Mouse (Mus musculus): Measurements from ENCODE around the gene Kalrn.

The Kalrn gene

DNA sequence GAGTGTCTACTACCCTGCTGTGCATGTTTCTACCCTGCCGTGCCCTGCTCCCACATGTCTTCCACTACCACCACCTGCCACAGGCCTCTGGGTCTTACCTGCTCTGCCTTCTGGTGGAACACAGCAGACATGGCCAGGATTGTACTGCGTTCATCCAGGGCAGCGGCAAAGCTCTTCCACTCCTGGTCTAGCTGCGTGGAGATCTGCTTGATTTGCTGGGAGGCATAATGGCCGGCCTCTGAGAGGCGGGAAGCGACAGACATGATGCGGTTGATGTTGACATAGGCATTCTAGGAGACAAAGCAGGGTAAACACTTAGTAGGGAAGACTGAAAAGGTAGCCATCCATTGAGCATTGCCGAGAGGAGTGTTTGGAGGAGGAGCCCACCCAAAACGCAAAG, 259.3 kb downstream of the Kalrn start:
- DNase-seq (ENCODE audit: low read depth): no peak

DNA sequence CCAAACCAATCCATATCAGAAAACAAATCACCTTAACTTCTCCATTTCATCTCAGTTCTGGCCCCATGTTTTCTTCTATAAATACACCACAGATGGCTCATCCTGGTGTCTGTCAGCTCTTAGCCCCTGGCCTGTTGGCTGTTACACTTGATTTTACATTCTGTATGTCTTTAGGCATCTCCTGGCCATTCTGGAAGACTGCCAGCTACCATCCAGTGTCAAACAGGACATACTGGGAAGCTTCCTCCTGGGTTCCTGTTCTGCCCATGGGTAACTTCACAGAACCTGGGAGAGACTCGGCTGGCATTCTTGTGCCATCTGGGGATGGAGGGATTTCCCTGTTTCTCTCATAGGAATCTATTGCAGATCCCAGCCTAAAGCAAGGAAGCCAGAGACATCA, 261.8 kb downstream of the Kalrn start:
- no peak for DNase-seq (ENCODE audit: low read depth)

DNA sequence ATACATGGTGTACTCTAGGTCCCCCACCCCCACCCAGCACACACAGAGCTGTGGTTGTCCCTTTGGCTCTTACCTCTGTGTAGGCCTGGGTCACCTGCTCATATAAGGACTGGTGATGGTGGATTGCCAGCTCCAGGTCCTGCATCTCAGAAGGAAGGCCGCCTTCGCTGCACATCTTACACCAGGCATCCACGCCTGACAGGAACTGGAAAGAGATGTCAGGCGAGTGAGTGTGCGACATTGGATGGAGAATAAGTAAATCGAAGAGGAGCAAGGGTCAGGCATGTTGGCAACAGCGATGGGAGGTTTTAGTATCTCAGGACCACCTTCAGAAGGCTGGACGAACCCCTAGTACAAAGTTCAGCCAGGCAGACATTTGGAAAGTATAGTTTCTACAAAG, 263.0 kb downstream of the Kalrn start:
- DNase-seq (ENCODE audit: low read depth): no peak

DNA sequence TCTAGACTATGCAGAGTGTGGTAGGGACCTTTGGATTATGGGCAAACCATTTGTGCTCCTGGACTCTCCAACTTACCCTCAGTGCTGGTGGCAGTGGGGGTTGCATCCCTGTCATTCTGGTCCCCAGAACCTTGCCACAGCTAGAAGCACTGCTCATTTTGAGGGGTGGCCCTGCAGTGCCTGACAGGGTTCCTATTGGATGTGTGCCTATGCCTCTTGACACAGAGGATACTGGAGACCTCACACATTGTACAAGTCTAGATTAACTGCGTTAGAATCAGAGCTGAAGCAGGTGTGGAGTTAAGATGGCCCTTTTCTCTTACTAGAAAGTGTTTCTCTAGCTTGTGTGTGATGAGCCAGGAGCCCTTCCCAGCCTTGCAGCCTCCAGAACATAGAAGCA, 265.0 kb downstream of the Kalrn start:
- no peak for DNase-seq (ENCODE audit: low read depth)

DNA sequence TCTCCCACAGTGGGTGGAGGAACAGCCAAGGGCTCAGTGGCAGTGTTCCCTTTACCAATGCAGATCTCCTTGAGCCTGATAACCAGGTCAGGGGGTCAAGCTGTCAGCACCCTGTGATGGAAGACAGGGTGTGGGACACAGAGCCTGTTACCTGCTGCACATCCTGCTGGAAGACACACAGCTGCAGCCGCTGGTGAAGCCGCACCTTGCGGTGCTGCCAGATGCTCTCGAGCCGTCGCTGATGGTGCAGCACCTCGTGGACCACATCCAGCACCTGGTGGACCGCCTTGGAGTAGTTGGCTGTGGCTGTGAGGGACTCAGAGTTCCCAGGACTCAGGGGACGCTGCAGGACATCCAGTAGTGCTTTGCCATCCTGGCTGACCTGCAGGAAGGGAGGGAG, 265.9 kb downstream of the Kalrn start:
- no peak for DNase-seq (ENCODE audit: low read depth)

DNA sequence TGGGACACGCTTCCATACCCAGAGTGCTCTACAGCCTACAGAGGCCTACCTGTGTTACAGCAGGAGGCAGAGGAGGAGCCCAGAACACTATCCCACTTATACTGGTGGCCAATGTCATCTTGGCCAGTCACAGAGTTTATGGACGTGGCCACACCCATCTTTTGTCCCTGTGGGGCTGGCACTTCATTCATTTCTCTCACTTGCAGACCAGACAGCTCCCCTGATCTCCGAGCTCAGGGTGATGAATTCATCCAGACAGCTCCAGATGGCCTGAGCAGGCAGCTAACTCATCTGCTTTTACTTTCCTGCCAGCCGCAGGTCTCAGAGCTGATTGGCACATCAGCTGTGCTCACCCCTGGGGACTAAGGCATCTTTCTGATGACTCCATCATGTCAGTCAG, 267.7 kb downstream of the Kalrn start:
- no peak for DNase-seq (ENCODE audit: low read depth)

DNA sequence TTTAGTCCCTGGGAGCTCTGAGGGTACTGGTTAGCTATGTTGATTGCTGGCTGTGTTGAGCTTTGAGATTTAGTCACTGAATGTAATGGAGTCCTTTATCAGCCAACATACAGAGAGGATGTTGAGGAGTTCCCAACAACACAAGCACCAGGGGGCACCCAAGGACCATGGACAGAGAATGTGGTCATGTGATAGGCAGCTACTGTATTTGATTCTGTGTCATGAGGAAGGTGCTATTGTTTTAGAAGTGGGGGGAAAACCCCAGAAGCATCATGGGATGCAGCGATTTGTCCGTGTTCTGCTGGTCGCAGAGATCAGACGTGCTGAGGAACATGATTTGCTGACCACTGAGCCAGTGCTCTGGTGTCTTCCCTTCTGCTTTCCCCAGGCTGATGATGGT, 269.5 kb downstream of the Kalrn start:
- DNase-seq (ENCODE audit: low read depth): peak; percentile 12

DNA sequence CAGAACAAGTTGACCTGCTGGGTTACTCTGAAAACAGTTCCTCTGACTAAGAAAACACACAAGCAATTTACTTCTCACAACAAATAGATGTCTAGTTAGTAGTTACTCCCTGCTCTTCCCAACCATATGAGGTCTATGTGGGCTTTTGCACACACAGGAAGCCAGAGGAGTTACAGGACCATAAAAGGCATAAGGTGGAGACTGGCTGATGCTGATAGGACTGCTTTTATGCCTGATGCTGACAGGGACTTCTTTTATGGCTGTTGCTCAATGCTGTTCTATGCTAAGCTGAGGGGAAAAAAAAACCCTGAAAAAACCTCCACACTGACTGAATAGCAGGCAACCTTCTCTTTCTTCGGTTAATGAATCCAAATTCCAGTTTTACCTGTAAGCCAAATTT, 270.8 kb downstream of the Kalrn start:
- DNase-seq (ENCODE audit: low read depth): no peak

DNA sequence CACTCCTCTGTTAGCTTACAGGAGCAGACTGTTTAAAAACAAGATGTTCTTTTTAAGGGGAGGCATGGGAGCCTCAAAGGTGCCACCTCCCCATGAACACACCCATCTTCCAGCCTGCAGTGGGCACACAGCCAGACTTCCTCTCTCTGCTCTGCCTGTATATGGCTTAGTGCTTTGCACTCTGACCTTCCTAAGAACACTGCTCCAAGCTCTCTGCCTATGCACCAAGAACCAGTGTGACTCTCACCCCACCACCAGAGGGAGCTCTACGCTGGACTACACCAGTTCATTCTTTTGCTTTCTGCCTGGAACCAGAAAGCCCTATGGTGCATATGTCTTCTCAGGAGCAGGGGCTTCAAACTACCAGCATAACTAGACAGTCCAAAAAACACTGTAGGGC, 271.3 kb downstream of the Kalrn start:
- DNase-seq (ENCODE audit: low read depth): no peak

DNA sequence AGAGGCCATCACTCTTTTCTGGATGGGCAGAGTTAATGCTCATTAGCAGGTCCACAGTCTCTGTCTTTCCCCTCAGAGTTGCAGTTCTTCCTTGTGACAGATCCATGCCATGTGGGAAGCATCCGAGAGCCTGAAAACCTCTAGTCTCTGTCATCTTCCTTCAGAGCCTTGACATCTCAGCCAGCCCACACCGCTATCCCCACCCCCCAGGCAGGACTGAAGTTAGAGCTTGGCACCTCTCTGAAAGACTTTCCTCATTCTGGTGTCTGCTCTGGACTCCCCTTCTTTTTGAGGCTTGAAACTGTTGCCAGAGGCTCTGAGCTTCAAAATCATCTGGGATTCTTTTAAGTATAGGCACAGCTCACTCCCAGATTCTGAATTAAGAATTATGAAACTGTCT, 274.1 kb downstream of the Kalrn start:
- no peak for DNase-seq (ENCODE audit: low read depth)

DNA sequence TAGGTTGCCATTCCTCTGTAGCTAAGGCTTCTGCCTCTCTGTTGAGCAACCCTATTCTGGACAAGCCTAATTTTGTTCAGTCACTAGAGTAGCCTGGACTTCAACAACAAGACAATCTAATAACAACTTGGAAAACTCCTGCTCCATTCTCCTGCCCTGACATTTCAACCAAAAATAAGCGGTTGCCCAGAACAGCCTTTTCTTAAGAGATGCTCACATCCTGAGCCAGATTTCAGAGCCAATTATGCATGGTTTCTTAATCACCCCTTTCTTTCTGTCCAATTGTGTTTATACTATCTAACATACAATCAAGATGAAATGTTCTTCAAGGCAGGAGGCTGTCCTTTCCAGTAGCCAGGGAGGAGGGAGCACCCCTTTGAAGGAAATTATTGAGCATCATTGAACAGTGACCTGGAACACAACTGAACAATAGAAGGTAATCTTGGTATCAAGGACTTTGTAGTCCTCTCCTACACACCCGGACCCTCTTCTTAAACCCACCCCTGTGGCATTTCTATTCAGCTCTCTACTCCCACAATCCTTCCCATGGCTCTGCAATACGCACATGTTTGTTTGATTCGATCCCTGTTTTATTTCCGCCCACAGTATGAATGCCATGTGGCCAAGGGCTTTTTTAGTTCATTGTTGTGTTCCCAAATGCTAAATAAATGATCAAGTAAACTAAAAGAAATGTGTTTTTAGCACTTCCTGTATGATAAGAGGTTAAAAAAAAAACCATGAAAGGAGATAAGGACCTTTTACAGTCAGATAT, 275.2 kb downstream of the Kalrn start:
- no peak for DNase-seq (ENCODE audit: low read depth)

DNA sequence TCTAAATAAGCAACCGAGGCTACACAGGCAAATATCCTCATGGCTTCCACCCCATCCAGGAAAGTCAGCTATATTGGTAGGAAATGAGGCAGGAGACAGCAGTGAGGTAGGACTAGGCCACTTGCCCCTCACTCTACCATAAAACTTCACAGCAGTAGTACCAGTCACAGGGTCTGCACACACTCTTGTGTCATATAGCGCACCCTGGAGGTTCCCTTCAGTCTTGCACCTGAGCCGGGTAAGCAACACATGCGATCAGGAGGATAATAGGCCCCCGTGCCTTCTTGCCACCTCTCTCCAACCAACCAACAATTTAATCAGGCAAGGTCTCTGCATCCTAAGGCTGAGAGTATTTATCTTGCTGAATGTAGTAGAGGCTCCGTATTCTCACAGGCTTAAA, 278.8 kb downstream of the Kalrn start:
- no peak for DNase-seq (ENCODE audit: low read depth)

DNA sequence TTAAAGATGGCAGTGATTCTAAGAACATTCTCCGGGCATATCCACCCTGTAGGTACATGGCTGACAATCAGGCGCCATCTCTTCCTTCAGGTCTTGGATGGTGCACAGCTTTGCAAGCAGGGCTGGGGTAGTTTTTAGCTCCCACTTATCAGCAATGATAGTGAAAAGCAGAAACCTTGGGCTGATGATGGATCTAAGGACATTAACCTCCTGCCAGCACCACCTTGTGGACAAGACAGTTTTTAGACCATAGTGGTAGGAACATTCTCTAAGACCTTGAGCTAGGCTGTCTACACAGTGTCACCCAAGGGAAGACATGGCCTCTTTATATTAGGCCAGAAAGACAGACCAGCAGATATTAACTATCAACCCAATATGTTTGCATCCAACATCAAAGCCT, 279.7 kb downstream of the Kalrn start:
- DNase-seq (ENCODE audit: low read depth): no peak

DNA sequence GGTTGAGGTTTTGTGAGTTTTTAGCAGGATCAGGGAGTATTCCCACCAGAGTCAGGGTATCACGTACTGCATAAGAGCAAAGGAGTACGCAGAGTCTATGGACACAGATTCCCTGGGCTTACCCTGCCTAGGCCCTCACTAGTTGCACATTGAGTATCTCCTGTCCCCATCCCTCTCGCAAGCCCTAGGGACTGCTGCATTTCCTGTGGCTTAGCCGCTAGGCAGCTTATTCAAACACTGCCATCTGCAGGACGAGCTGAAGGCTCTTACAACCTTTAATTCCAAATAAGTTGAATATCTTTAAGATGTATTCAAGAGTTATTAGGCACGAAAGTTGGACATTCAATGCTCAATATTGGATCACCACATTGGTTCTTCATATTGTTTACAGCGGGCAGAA, 283.7 kb downstream of the Kalrn start:
- DNase-seq (ENCODE audit: low read depth): no peak

DNA sequence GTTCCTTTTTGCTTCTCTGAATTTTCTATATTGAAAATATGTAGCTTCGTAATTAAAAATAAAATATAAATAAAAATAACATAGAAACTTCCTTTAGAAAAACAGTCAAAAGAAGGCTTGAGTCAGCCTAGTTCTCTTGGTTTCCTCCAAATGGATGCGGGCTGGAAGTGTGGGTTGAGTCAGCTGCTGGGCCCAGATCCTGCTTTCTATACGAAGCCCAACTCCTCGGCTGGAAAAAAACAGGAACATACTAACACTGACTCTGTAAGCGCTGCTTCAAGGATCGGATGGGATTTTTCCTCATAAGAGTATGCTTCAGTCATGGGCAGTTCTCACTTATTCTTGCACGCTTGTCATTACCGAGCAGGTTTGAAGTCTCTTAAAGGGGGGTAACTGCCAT, 291.3 kb downstream of the Kalrn start:
- no peak for DNase-seq (ENCODE audit: low read depth)

DNA sequence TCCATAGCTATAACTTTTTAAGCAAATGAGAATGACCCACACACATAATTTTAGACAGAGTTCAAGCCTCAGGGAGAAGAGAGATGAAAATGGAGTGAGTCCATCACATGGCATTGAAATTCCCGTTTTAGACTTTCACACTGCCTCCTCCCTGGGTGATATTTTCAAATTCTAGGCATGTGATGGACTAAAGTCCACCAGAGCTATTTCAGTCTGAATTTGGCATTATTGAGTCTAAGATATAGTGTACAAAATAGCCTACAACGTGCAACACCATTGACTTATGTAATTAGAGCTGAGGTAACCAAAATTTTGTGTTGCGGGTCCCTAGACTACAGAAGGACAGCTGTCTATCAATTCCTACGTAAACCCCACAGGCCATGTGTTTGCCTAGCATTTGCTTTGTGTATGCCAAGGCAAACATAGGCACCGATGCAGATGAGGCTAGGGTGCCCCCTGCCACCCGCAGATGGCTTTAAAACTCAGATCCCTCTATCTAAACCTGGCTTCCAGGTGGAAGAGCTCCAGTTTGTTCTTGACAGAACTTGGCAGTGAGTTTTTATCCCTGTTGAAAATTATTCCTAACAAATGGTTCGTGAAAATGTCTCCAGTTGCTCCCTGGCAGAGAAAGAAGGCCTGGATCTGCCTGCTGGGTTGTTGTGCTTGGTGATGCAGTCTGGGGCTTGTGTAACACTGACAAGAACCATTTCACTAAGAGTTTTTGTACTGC, 293.5 kb downstream of the Kalrn start:
- no peak for DNase-seq (ENCODE audit: low read depth)

DNA sequence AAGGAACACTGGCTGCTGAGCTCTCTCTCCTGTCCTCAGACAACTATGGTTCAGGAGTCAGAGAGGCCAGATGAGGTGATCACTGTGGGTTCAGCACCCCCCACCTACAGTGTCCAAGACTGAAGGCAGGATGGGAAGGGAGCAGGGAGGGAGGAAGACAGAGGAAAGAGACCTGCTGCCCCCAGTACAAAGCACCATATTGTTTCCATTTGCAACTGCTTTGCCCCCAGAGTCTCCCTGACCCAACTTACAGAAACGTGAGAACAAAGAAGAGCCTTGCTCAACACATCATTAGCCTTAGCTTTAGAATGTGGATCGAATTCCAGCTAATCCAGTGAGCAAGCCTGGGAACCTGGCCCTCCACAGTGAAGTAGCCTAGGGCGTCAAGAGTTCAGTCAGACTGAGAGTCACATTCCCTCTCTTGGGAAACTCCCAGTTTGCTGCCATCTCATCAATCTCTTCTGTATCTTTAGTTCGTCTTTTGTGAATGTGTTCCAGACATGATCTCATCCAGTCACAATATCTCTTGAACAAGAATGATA, 295.0 kb downstream of the Kalrn start:
- no peak for DNase-seq (ENCODE audit: low read depth)

DNA sequence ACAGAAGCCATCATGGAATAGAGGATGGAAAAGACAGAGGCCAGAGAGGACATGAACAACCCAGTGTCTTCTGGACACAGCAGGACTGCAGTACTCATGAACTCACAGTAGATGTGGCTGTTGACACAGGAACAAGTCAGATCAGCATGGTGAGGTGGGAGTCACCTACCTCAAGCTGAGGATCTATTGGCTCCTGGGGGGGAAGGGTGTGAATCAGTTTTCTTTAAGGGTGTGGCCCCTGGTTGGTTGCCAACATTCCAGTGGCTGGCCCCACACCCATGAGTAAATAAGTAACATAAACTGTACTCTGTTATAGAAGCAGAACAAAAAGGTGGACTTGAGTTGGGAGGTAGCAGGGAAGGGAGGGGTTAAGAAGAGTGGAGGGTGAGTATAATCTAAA, 298.7 kb downstream of the Kalrn start:
- DNase-seq (ENCODE audit: low read depth): no peak

DNA sequence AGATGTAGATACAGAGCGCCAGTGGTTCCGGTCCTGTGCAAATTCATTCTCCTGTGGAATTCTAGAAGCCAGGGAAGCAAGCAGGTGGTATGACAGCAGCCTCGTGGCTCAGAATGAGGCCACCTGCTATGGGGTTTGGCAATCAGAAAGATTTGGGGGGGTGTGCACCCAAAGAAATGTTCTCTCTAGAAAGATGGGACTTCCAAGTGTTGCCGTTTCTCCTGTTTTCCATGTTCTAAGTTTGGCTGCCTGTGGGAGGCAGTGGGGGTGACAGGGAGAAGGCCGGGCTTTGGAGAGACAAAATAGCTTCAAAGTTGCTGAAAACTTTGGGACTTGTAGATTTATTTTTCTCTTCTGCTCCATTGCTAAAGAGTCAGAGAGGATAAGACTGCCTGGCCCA, 301.9 kb downstream of the Kalrn start:
- DNase-seq (ENCODE audit: low read depth): no peak

DNA sequence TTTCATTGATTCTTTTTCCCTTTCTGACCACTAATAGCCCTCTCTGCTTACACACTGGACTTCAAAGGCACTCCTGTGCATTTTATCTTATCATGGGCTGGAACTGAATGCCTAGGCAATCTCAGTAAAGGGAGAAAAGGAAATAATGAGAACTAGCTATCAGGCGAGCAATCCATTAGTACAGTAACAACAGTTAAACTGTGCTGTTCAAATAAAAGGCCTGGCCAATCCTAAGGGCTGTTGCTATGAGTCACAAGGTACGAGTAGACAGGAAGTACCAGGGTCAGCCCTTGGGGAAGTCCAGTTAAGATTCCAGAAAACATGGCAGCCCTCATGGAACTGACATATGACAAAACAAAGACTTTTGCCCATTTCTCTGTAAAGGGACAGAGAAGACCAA, 302.7 kb downstream of the Kalrn start:
- no peak for DNase-seq (ENCODE audit: low read depth)

DNA sequence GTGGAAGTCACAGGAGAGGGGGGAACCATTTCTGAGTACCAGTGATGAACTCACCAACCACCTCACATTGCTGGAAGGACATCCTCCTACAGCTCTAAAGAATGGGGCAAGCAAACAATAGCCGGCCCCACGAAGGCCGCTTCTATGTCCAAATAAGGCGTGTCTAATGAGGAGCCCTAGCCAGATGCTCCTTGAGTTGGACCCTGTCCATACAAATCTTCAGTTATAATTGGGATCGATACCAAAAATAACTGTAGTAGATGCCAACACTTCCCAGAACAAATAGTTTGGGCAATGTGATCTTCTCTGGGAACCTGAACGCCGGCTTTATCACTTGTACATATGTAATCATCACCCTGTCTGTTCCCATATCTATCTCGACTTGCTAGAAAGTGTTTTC, 303.7 kb downstream of the Kalrn start:
- no peak for DNase-seq (ENCODE audit: low read depth)

DNA sequence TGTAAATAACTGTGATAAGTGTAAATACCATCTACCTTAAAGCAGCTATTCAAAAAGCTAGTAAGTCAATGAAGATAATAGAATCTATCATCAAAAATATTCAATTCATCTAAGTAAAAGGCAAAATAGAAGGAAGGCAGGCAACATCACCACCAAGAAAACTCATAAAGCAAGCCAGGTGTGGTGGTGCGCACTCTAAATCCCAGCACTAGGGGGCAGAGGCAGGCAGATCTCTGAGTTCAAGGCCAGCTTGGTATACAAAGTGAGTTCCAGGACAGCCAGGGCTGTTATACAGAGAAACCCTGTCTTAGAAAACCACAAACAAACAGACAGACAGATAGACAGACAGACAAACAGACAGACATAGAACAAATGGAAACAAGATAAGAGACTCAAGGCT, 305.6 kb downstream of the Kalrn start:
- DNase-seq (ENCODE audit: low read depth): no peak

DNA sequence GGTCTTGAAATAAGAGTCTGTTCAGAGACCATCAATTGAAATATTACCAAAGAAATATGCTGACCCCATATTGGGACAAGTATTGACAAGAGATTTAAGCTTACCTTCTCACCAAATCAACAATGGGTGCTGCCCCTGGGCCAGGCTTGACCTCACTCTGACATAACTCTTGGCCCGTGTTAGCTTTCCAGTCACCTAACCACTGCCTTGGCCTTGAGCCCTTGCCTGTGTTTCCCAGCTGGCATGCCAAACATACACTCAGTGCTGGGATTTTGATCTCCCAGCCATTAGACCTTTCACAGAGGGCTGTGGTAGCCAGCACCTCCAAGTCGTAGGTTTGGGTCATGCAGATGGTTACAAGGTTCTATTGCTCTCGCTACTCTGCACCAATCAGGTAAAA, 308.7 kb downstream of the Kalrn start:
- DNase-seq (ENCODE audit: low read depth): peak; percentile 49

Measured in fibroblast of lung, adult 2 months (primary cell).